Mouse (Mus musculus): Measurements from ENCODE around the gene Fbln2. TPM values are rescaled to one million over a fixed set of nuclear protein-coding genes. Genes with fewer than 3 reads are reported as not detected.
A peak's percentile ranks its signal among the peaks of the same experiment; 100 is the strongest.
"Not testable (repeated sequence)": the region's sequence is repeated elsewhere in the genome, so short reads cannot be mapped to it uniquely, and the experiment has no call there.

Fbln2 gene
- 30.4 and 30.7 TPM in 2 replicates for polyA plus RNA-seq (2016; fragmentation: Nextera tagmentation; extraction: Ambion mirVana)

DNA sequence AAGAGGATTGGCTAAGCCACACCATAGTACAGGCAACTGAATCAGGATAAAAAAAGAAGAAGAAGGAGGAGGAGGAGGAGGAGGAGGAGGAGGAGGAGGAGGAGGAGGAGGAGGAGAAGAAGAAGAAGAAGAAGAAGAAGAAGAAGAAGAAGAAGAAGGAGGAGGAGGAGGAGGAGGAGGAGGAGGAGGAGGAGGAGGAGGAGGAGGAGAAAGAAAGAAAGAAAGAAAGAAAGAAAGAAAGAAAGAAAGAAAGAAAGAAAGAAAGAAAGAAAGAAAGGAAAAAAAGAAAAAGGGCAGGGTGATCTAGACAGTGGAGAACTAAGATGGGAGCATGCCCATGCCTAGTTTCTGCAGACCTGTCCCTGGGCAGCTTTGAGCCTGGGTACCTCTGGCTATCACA lies at the start of gene Fbln2:
Fbln2 (plus strand) TSS at position 301 of the 400 bp plus-strand sequence.
- not testable (repeated sequence) for ATAC-seq (ENCODE audit: low FRiP score, low read depth); H3K36me3 ChIP-seq; H3K9me3 ChIP-seq; H3K27ac ChIP-seq; H3K4me1 ChIP-seq
- Histone ChIP-seq H3K4me2 (replicated peaks) (peak within 1 kb of the TSS; percentile 62), H3K27me3 (replicated peaks) (peaks cover 14% of the 10 kb centered on the region), H3K4me3 (peak within 1 kb of the TSS; percentile 34), H3K9ac (peak within 1 kb of the TSS; percentile 53)

DNA sequence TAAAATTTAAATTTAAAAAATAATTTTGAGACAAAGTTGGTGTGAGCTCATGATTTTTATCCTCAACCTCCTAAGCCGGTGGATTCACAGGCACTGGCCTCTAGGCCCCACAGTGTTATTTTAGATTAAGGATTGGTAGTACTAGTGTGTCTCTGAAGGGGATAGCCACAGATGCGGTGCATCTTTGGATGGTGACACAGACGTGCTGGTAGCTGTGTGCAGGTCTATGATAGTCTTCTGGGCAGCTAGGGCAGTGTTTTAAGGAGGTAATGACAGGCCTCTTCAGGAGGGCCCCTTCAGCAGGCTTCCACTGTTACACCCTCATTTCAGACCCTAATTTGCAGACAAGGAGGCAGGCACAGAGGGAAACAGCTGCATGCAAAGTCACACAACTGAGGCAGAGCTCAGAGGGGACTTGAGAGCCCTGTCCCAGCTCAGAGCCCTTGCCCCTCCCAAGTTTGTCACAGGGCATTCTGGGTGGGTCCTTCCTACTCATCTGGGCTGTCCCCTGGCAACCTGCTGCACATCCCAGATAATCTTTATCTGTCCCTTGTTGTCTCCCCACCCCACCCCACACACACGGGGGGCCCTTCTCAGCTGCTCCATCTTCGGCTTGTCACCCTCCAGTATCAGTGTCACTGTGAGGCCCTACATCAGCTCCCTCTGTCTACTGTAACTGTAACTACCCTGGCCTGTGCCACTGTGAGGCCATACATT lies 48.9 kb upstream of the Fbln2 start:
- ATAC-seq (ENCODE audit: low FRiP score, low read depth) = no peak

DNA sequence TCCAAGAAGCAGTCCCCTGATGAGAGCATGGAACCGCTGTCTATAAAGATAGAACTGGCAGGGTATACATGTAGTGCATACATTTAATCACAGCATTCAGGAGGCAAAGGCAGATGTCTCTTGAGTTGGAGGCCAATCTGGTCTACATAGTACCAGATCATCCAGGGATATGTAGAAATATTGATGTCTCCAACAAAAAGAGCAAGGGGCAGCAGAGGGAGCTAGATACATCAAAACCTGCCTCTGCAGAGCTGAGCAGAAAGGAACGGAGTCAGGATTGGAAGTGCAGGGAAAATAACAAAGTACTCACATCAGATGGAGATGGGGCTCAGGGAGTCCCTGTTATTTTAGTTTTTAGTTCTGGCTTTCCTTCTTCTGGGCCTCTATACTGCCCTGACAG lies 47.7 kb upstream of the Fbln2 start:
- Histone ChIP-seq H3K9ac (no peak overlapping the region), H3K9me3 (no peaks in the 10 kb centered on the region), H3K36me3 (peaks cover 19% of the 10 kb centered on the region), H3K27me3 (replicated peaks) (no peaks in the 10 kb centered on the region), H3K4me1 (peaks cover 20% of the 10 kb centered on the region), H3K27ac (no peak overlapping the region), H3K4me3 (no peak overlapping the region), H3K4me2 (replicated peaks) (no peak overlapping the region)
- 85% methylated on average over 2 of the region's 2 CpGs for WGBS
- ATAC-seq (ENCODE audit: low FRiP score, low read depth) = no peak

More for the DNA sequence above, 48.9 kb upstream of the Fbln2 start:
- 84% methylated on average over 5 of the region's 5 CpGs for WGBS
- Histone ChIP-seq H3K9ac (no peak overlapping the region), H3K4me2 (replicated peaks) (no peak overlapping the region), H3K4me1 (peaks cover 31% of the 10 kb centered on the region), H3K27me3 (replicated peaks) (no peaks in the 10 kb centered on the region), H3K4me3 (no peak overlapping the region), H3K9me3 (no peaks in the 10 kb centered on the region), H3K27ac (no peak overlapping the region), H3K36me3 (peaks cover 9% of the 10 kb centered on the region)

DNA sequence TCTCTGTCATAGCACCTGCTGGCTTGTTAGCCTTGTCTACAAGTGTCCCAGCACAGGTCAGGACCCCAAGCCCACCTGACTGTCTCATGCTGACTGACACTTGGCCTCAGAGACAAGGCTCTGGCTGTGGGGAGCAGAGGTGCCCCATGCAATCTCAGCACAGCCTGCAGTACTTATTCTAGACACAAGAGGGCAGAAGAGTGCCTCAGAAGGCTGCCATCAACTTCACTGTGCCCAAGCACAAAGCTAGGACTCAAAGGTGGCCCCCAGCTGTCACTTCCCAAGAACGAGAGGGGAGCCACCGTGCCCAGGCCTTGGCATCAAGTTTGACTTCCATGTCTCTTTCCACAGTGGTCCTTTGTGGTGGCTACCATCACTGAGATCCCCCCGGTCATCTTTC lies 47.0 kb upstream of the Fbln2 start:
- Histone ChIP-seq H3K9ac (no peak overlapping the region), H3K27ac (no peak overlapping the region), H3K4me3 (no peak overlapping the region), H3K4me2 (replicated peaks) (no peak overlapping the region), H3K36me3 (peaks cover 20% of the 10 kb centered on the region), H3K27me3 (replicated peaks) (no peaks in the 10 kb centered on the region), H3K4me1 (peaks cover 17% of the 10 kb centered on the region), H3K9me3 (no peaks in the 10 kb centered on the region)
- WGBS = 32% methylated on average over 3 of the region's 3 CpGs
- peak; percentile 26; the same call in 1 of the 2 replicates for ATAC-seq (ENCODE audit: low FRiP score, low read depth)

DNA sequence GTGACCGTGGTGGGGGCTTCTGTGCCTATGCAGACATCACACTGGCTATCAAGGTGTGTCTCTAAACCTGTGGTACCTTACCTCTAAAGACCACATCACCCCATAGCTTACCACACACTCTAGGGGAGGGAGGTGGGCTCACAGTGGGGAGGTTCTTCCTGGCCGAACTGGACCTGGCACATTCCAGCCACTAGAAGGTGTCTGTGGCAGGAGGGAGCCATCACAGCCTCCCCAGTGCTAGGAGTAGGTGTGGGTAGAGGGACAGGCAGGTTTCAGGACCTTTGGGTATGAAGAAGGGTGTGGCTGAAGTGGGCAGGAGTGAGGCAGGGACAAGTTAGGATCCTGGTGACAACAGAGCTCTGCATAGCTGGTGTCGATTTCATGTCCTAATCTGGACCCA lies 44.4 kb upstream of the Fbln2 start:
- no peaks in the 10 kb centered on the region for H3K9me3 ChIP-seq
- ATAC-seq (ENCODE audit: low FRiP score, low read depth) = no peak
- H3K4me2 ChIP-seq (replicated peaks) = no peak overlapping the region
- no peak overlapping the region for H3K4me3 ChIP-seq
- H3K4me1 ChIP-seq = peaks cover 8% of the 10 kb centered on the region; the same call in 1 of the 2 replicates
- no peak overlapping the region for H3K27ac ChIP-seq
- no peaks in the 10 kb centered on the region for H3K27me3 ChIP-seq (replicated peaks)
- WGBS = 64% methylated on average over 3 of the region's 3 CpGs
- H3K36me3 ChIP-seq = peaks cover 27% of the 10 kb centered on the region
- no peak overlapping the region for H3K9ac ChIP-seq

DNA sequence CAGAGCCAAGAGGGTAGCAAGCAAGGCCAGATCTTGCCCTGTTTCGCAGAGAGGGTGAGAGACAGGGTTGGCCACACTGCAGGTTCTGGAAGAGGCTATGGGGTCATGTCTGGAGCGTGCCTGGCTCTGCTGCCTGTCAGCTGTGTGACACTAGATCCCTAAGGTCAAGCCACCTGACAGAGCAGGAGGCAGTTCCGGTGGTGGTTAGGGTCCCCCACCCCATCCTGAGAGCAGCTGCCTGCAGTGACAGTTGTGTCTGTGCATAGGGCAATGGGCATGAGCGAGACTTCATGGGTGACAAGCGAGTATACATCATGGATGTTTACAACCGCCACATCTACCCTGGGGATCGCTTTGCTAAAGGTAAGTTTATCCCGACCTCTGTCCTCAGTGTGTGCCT lies 43.1 kb upstream of the Fbln2 start:
- no peak for ATAC-seq (ENCODE audit: low FRiP score, low read depth)
- H3K36me3 ChIP-seq = peaks cover 32% of the 10 kb centered on the region
- H3K27me3 ChIP-seq (replicated peaks) = no peaks in the 10 kb centered on the region
- H3K27ac ChIP-seq = no peak overlapping the region
- 92% methylated on average over 8 of the region's 8 CpGs for WGBS
- H3K4me2 ChIP-seq (replicated peaks) = no peak overlapping the region
- H3K9ac ChIP-seq = no peak overlapping the region
- no peak overlapping the region for H3K4me3 ChIP-seq
- peaks cover 8% of the 10 kb centered on the region; the same call in 1 of the 2 replicates for H3K4me1 ChIP-seq
- no peaks in the 10 kb centered on the region for H3K9me3 ChIP-seq

DNA sequence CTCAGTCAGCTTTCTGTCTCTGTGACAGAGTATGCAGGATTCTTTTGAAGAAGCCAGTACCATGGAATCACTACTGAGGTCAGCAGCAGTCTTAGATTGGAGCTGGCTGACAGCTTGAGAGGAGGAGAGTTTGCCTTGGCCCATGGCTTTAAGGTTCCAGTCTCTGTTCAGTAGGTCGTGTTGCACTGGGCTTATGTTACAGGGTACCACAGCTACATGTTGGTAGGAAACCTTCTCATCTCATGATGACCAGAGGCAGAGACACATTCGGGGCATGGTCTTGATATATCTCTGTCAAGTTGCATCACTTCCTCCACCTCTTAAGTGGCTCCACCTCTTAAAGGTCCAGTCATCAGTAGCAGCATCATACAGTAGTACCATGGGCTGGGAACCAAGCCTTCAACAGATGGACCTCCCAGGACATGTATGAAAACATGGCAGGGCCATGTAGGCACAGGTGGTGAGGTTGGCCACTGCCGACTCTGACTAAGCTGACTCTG lies 40.8 kb upstream of the Fbln2 start:
- Histone ChIP-seq H3K4me3 (no peak overlapping the region), H3K9me3 (no peaks in the 10 kb centered on the region), H3K4me1 (no peaks in the 10 kb centered on the region), H3K27me3 (replicated peaks) (no peaks in the 10 kb centered on the region), H3K27ac (no peak overlapping the region), H3K4me2 (replicated peaks) (no peak overlapping the region), H3K9ac (no peak overlapping the region), H3K36me3 (peaks cover 32% of the 10 kb centered on the region)
- no peak for ATAC-seq (ENCODE audit: low FRiP score, low read depth)
- 81% methylated on average over 3 of the region's 3 CpGs for WGBS

DNA sequence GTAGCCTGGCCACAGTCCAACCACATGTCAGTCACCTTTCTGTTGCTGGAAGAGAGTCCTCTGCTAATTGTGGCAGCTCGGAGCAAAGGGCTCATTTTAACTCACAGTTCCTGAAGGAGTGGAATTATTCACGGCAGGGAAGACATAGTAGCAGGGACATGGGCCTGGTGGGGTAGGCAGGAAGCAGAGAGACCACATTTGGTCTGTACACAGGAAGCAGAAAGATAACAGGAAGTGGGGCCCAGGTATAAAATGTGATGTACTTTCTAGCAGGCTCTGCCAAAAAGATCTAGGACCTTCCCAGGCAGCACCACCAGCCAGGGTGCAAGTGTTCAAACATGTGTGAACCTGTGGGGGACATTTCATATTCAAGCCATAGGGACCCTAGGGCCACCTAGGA lies 39.9 kb upstream of the Fbln2 start:
- no peak for ATAC-seq (ENCODE audit: low FRiP score, low read depth)
- Histone ChIP-seq H3K36me3 (peaks cover 31% of the 10 kb centered on the region), H3K4me2 (replicated peaks) (no peak overlapping the region), H3K9me3 (no peaks in the 10 kb centered on the region), H3K27ac (no peak overlapping the region), H3K9ac (no peak overlapping the region), H3K4me3 (no peak overlapping the region), H3K27me3 (replicated peaks) (no peaks in the 10 kb centered on the region), H3K4me1 (no peaks in the 10 kb centered on the region)
- 68% methylated on average over 2 of the region's 2 CpGs for WGBS

DNA sequence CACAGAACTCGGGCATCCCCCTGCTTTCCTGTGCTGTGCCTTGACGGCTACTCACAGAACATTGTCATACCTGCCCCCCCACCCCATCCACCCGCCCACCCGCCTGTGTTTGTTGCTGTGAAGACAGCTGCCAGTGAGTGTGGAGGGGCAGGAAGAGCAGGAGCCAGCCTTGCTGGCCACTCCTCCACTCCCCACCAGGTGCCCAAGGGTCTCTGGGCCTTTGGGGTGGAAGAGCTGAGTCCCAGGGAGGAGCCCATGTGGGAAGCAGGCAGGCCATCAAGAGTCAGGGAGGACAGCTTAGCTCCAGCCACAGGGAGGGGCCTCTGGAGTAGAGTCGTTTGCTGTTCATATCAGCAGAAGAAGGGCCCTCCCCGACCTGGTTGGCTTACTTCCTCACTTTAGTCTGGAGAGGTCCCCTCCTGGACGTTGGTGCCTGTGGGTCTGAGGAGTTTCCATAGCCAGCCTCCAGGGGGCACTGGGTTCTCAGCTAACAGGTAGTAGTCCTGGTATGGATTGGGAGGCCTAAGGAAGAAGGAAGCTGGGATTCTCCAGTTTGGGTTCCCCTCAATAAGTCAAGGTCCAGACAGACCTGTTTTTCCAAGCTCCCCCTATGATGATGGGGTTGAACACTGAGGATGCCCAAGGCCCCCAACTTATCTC lies 38.9 kb upstream of the Fbln2 start:
- no peak overlapping the region for H3K9ac ChIP-seq
- no peaks in the 10 kb centered on the region for H3K4me1 ChIP-seq
- H3K4me2 ChIP-seq (replicated peaks) = no peak overlapping the region
- no peaks in the 10 kb centered on the region for H3K27me3 ChIP-seq (replicated peaks)
- H3K9me3 ChIP-seq = no peaks in the 10 kb centered on the region
- peaks cover 26% of the 10 kb centered on the region for H3K36me3 ChIP-seq
- H3K27ac ChIP-seq = no peak overlapping the region
- WGBS = 53% methylated on average over 7 of the region's 7 CpGs
- no peak overlapping the region for H3K4me3 ChIP-seq
- ATAC-seq (ENCODE audit: low FRiP score, low read depth) = 0 out of 2 replicates have a peak, but pooled peaks have one; percentile 25

DNA sequence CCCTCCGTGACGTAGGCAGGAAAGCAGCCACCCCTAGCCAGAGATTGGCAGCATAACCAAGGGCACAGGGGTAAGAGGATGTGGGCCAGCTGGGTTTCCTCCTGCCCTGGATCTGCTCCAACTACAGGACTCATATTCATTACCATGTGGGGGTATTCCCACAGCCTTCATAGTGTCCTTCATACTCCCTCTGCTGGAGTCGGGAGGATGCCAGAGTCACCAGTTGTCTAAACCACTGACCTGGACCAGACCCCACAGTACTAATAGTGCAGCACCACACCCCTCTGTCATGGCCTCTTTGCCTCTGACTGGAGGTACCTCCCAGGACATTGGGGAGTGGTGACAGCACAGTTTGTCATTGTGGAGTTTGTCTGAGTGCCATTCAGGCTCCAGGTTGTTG lies 38.0 kb upstream of the Fbln2 start:
- no peaks in the 10 kb centered on the region for H3K4me1 ChIP-seq
- no peak overlapping the region for H3K4me2 ChIP-seq (replicated peaks)
- no peaks in the 10 kb centered on the region for H3K27me3 ChIP-seq (replicated peaks)
- no peak for ATAC-seq (ENCODE audit: low FRiP score, low read depth)
- WGBS = 88% methylated on average over 3 of the region's 3 CpGs
- peaks cover 19% of the 10 kb centered on the region; the same call in 1 of the 2 replicates for H3K36me3 ChIP-seq
- H3K4me3 ChIP-seq = no peak overlapping the region
- H3K9ac ChIP-seq = no peak overlapping the region
- no peaks in the 10 kb centered on the region for H3K9me3 ChIP-seq
- H3K27ac ChIP-seq = no peak overlapping the region

DNA sequence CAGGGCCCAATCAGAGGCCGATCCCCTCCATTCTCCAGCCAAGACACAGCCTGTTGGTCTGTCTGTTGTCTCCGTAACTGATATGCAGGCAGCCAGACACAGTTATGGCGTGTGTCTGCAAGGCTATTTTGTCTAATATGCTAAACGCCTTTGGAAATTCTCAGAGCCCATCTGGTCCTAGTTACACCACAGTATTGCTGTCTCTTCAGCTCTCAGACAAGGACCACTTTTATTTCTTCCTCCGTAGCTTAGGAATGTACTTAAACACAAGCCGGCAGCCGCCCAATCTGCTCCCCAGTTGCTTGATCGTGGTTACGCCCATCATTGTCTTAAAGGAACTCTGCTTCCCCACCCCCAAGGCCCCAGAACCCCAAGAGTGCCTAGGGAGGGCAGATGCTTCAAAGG lies 31.5 kb upstream of the Fbln2 start:
- no peak overlapping the region for H3K27ac ChIP-seq
- H3K4me1 ChIP-seq = 0 out of 2 replicates have a peak, but pooled peaks cover 6% of the 10 kb centered on the region
- H3K4me2 ChIP-seq (replicated peaks) = no peak overlapping the region
- H3K27me3 ChIP-seq (replicated peaks) = no peaks in the 10 kb centered on the region
- H3K4me3 ChIP-seq = no peak overlapping the region
- no peak for ATAC-seq (ENCODE audit: low FRiP score, low read depth)
- no peaks in the 10 kb centered on the region for H3K9me3 ChIP-seq
- 48% methylated on average over 9 of the region's 9 CpGs for WGBS
- H3K9ac ChIP-seq = no peak overlapping the region
- H3K36me3 ChIP-seq = no peaks in the 10 kb centered on the region

DNA sequence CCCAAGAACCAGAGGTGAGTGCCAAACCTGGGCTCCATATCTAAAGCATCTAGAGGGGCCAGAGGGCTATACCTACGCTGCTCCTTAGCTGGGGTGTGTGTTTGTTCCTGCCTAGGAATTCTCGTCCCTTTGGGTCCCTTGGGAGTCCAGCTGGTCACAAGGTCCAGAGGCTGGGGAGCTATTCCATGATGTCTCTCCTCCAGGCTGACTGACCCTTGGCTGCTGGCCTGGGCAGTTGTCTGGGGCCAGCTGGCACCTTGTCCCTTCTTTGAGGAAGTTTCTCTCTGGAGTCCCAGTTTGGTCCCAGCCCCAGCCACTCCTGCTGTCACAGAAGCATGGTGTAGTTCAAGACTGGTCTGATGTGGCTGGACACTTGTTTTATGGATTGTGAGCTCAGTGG lies 30.9 kb upstream of the Fbln2 start:
- ATAC-seq (ENCODE audit: low FRiP score, low read depth) = no peak
- no peaks in the 10 kb centered on the region for H3K36me3 ChIP-seq
- no peak overlapping the region for H3K27ac ChIP-seq
- no peak overlapping the region for H3K4me3 ChIP-seq
- 74% methylated on average over 2 of the region's 2 CpGs for WGBS
- 0 out of 2 replicates have a peak, but pooled peaks cover 6% of the 10 kb centered on the region for H3K4me1 ChIP-seq
- no peaks in the 10 kb centered on the region for H3K27me3 ChIP-seq (replicated peaks)
- H3K9me3 ChIP-seq = no peaks in the 10 kb centered on the region
- no peak overlapping the region for H3K9ac ChIP-seq
- no peak overlapping the region for H3K4me2 ChIP-seq (replicated peaks)
